Mouse (Mus musculus) lung, postnatal 0 days (tissue): ENCODE measurements around the gene Mst1. TPM values are rescaled to one million over a fixed set of nuclear protein-coding genes. Genes with fewer than 3 reads are reported as not detected.

Source experiments
- ATAC-seq: fragments of 200-750 bp; cut with Nextera tagmentation; 2 replicates; pipeline ENCODE4 v1.8.0; 2017; ENCODE audit warnings: moderate library complexity
- DNase-seq: peaks from one replicate; pipeline ENCODE4 v3.0.0-alpha.2; 2016; ENCODE audit warnings: low spot score
- H3K27ac ChIP-seq: fragments of 300-500 bp; sonication (generic); 2 replicates; pipeline ENCODE4 v1.5.1; 2014; ENCODE audit warnings: antibody characterized with exemption, mild to moderate bottlenecking, low read length, mixed read lengths
- H3K27me3 ChIP-seq: fragments of 300-500 bp; sonication (generic); replicated peaks from 2 replicates; pipeline ENCODE4 v1.6.1; 2014; ENCODE audit warnings: low read length, mixed read lengths; ENCODE audit not compliant: insufficient read depth
- H3K36me3 ChIP-seq: fragments of 300-500 bp; sonication (generic); 2 replicates; pipeline ENCODE4 v1.6.1; 2014; ENCODE audit warnings: low read length, mixed read lengths; ENCODE audit not compliant: insufficient read depth
- H3K4me1 ChIP-seq: fragments of 300-500 bp; sonication (generic); 2 replicates; pipeline ENCODE4 v1.6.1; 2014; ENCODE audit warnings: antibody characterized with exemption, low read depth, low read length, mixed read lengths; ENCODE audit not compliant: insufficient read depth
- H3K4me2 ChIP-seq: fragments of 300-500 bp; sonication (generic); replicated peaks from 2 replicates; pipeline ENCODE4 v1.6.1; 2014; ENCODE audit warnings: low read depth, mild to moderate bottlenecking, low read length, moderate library complexity, mixed read lengths
- H3K4me3 ChIP-seq: fragments of 300-500 bp; sonication (generic); 2 replicates; pipeline ENCODE4 v1.5.1; 2014; ENCODE audit warnings: low read depth, low read length
- H3K9ac ChIP-seq: fragments of 300-500 bp; sonication (generic); replicated peaks from 2 replicates; pipeline ENCODE4 v1.6.1; 2014; ENCODE audit warnings: low read depth, mild to moderate bottlenecking
- H3K9me3 ChIP-seq: fragments of 300-500 bp; sonication (generic); 2 replicates; pipeline ENCODE4 v1.6.1; 2016; ENCODE audit warnings: low read length, mixed read lengths
- CTCF ChIP-seq: IDR thresholded peaks from 2 replicates; pipeline ENCODE4 v1.5.1; 2016; ENCODE audit warnings: antibody characterized with exemption, mild to moderate bottlenecking
- EP300 ChIP-seq: IDR thresholded peaks from 2 replicates; pipeline ENCODE4 v1.6.1; 2016; ENCODE audit warnings: antibody characterized with exemption, mild to moderate bottlenecking, control low read depth
- WGBS: fragments of 180-500 bp; shearing (Covaris S2); extraction: QIAGEN DNeasy Blood & Tissue Kit; methylation state at CpG from one replicate; pipeline ENCODE4 v1.1.7; 2014; 5-methylcytosine and 5-hydroxymethylcytosine counted together
- polyA plus RNA-seq: library from polyadenylated mRNA; unstranded; fragments of >200 nt; fragmentation: Nextera tagmentation; extraction: Ambion mirVana; gene quantifications from 2 replicates; pipeline ENCODE4 v1.2.1, GENCODE M21; 2015

The Mst1 gene
- polyA plus RNA-seq, 1 experiment from 2014 or later = 0.62 TPM

DNA sequence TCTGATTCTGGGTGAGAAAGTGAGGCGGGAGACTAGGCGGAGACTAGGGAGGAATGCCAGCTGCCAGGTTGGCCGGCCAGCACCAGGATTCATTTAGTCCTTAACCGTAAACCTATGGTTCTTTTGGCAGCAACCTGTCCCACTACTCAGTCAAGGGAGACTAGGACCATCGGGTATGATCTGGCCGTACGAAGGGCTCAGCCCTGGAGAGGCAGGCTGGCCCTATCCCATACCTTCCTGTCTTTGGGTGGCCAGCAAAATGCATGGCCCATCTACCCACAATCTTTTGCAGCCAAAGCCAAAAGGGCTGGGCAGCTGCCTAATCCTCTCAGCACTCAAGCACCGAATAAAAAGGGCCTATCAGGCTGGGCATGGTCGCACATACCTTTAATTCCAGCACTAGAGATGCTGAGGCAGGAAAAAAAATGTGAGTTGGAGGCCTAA is 7.7 kb upstream of the Mst1 start:
- DNase-seq = no peak
- Histone ChIP-seq H3K36me3 (peaks cover 5% of the 10 kb centered on the region; the same call in 1 of the 2 replicates), H3K27me3 (no peaks in the 10 kb centered on the region), H3K4me1 (no peaks in the 10 kb centered on the region), H3K4me2 (no peak overlapping the region), H3K4me3 (no peak overlapping the region), H3K9ac (no peak overlapping the region), H3K9me3 (no peaks in the 10 kb centered on the region), H3K27ac (no peak overlapping the region)
- 60% methylated on average over 9 of the region's 9 CpGs for WGBS
- no peak for ATAC-seq
- TF ChIP-seq CTCF (no peak), EP300 (no peak)

DNA sequence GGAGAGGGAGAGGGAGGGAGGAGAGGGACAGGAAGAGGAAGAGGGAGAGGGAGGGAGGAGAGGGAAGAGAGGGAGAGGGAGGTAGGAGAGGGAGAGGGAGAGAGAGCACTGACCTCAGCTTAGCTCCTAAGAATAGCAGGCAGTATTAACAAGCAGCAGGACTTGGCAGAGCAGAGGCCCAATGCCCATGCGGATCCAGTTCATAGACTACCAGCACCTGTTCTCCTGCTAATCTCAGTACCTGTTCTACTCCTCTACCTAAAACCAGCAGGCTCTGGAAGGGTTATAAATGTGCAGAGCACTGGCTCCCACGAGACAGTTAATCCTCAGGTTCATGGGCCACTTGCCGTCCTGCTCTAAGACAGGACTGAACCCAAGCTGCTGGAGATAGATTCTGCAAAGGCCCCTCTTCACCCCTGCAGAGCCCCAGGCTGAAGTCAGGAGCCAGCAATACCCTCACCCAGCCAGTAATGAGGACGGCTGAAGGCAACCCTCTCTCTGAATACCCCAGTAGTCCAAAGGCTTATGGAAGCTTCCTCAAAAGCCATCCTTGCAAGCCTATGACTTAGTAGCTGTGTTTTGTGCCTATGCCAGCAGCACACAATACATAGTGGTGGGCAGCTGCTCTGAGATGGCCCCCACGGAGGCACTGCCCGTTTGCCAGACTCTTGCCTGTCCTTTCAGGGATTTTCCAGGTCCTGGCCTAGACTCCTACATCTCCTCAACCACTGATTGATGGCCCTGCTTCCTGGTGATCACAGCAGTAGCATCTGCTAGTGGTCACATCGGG is 6.9 kb upstream of the Mst1 start:
- Histone ChIP-seq H3K4me2 (no peak overlapping the region), H3K27ac (no peak overlapping the region), H3K36me3 (peaks cover 5% of the 10 kb centered on the region; the same call in 1 of the 2 replicates), H3K27me3 (no peaks in the 10 kb centered on the region), H3K9ac (no peak overlapping the region), H3K9me3 (no peaks in the 10 kb centered on the region), H3K4me3 (no peak overlapping the region), H3K4me1 (peaks cover 5% of the 10 kb centered on the region; the same call in 1 of the 2 replicates)
- WGBS = 67% methylated on average over 7 of the region's 7 CpGs
- TF ChIP-seq EP300 = no peak
- DNase-seq (no peak), ATAC-seq (no peak)

DNA sequence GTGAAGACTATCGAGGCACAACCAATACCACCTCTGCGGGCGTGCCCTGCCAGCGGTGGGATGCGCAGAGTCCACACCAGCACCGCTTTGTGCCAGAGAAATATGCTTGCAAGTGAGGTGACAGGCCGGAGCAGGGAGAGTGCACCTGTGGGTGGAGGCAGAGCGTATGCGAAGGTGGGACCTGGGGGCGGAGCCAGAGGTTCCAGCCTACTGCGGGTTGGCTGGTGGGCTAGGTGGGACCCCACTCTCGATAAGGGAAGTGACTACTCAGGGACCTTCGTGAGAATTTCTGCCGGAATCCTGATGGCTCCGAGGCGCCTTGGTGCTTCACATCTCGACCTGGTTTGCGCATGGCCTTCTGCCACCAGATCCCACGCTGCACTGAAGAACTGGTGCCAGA is 2.3 kb downstream of the Mst1 start:
- peak overlapping the region; percentile 36 for H3K4me2 ChIP-seq
- DNase-seq = no peak
- H3K36me3 ChIP-seq = peaks cover 28% of the 10 kb centered on the region; the same call in 1 of the 2 replicates
- H3K27ac ChIP-seq = no peak overlapping the region
- 3% methylated on average over 19 of the region's 19 CpGs for WGBS
- no peaks in the 10 kb centered on the region for H3K9me3 ChIP-seq
- peak overlapping the region; percentile 19; the same call in 1 of the 2 replicates for H3K9ac ChIP-seq
- peaks cover 5% of the 10 kb centered on the region; the same call in 1 of the 2 replicates for H3K27me3 ChIP-seq
- no peak overlapping the region for H3K4me3 ChIP-seq
- H3K4me1 ChIP-seq = peaks cover 15% of the 10 kb centered on the region
- no peak for ATAC-seq
- TF ChIP-seq EP300 = no peak
- no peak for TF ChIP-seq CTCF

DNA sequence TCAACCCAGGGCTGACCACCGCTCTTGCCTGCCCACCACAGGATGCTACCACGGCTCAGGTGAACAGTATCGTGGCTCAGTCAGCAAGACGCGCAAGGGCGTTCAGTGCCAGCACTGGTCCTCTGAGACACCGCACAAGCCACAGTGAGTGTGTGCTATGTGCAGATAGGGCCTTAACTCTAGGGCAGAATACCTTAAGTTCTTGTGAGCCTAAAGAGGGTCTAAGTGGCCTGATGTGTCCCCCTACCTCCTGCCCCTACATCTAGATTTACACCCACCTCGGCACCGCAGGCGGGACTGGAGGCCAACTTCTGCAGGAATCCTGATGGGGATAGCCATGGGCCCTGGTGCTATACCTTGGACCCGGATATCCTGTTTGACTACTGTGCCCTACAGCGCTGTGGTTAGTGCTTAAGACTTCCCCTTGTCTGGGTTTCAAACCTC is 2.8 kb downstream of the Mst1 start, which contains the start of gene Rnf123:
Gene Rnf123 (minus strand): TSS at position 359 of the 444 bp plus-strand sequence.
- Histone ChIP-seq H3K9me3 (no peaks in the 10 kb centered on the region), H3K36me3 (peaks cover 28% of the 10 kb centered on the region; the same call in 1 of the 2 replicates), H3K4me3 (no peak within 1 kb of the TSS), H3K9ac (peak within 1 kb of the TSS; percentile 19; the same call in 1 of the 2 replicates), H3K4me1 (peaks cover 14% of the 10 kb centered on the region), H3K27ac (no peak within 1 kb of the TSS), H3K4me2 (peak within 1 kb of the TSS; percentile 36), H3K27me3 (peaks cover 5% of the 10 kb centered on the region; the same call in 1 of the 2 replicates)
- no peak for ATAC-seq
- TF ChIP-seq EP300 (no peak), CTCF (no peak)
- no peak for DNase-seq
- 32% methylated on average over 12 of the region's 12 CpGs for WGBS

DNA sequence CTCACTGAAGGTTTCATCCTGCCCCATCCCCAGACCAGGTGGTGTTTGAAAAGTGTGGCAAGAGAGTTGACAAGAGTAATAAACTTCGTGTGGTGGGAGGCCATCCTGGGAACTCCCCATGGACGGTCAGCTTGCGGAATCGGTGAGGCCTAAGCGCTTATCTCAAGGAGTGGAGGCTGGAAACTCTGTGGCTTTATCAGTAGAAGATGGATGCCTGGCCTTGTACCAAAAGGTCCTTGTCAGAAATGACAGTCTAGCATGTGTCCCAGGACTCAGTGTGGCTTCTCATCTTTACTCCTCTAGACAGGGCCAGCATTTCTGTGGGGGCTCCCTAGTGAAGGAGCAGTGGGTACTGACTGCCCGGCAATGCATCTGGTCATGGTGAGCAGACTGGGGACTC is 3.3 kb downstream of the Mst1 start:
- TF ChIP-seq EP300 (no peak), CTCF (no peak)

DNA sequence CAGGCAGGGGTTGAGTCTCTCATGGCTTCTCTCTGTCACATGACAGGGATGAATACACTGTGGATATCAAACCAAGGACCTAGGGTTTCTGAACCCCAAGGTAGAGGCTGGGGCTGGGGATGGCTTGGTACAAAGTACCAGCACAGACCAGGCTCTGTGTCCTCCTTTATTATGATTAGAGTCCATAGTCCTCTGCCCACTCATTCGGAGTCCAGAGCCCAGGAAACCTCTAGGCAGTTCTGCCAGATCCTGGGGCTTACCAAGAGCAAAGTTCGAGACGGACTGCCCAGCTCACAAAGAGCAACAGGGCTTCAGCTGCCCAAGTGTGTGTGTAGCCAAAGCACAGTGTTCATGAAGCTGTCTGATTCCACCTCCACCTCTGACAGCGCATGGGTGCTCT is 5.0 kb downstream of the Mst1 start:
- peaks cover 5% of the 10 kb centered on the region; the same call in 1 of the 2 replicates for H3K27me3 ChIP-seq
- peaks cover 5% of the 10 kb centered on the region; the same call in 1 of the 2 replicates for H3K4me1 ChIP-seq
- no peak for DNase-seq
- ATAC-seq = no peak
- no peaks in the 10 kb centered on the region for H3K9me3 ChIP-seq
- no peak overlapping the region for H3K4me2 ChIP-seq
- no peak overlapping the region for H3K27ac ChIP-seq
- WGBS = 92% methylated on average over 4 of the region's 4 CpGs
- H3K4me3 ChIP-seq = no peak overlapping the region
- TF ChIP-seq CTCF (no peak), EP300 (no peak)
- H3K9ac ChIP-seq = no peak overlapping the region
- peaks cover 45% of the 10 kb centered on the region; the same call in 1 of the 2 replicates for H3K36me3 ChIP-seq

More for the DNA sequence above, 3.3 kb downstream of the Mst1 start:
- H3K4me3 ChIP-seq = no peak overlapping the region
- no peak for ATAC-seq
- H3K27ac ChIP-seq = no peak overlapping the region
- H3K9ac ChIP-seq = no peak overlapping the region
- H3K4me1 ChIP-seq = peaks cover 8% of the 10 kb centered on the region; the same call in 1 of the 2 replicates
- H3K9me3 ChIP-seq = no peaks in the 10 kb centered on the region
- peaks cover 5% of the 10 kb centered on the region; the same call in 1 of the 2 replicates for H3K27me3 ChIP-seq
- H3K36me3 ChIP-seq = peaks cover 30% of the 10 kb centered on the region; the same call in 1 of the 2 replicates
- WGBS = 50% methylated on average over 6 of the region's 6 CpGs
- DNase-seq = no peak
- no peak overlapping the region for H3K4me2 ChIP-seq
